Mouse (Mus musculus) ES-E14 (cell line): ENCODE measurements at regions not wholly inside any gene's neighbourhood (a gene's known extent, or its start where the extent isn't known, plus 50 kb on each side); places are given as distances from the start of the nearest gene placed in this dataset.

Experiments used
- CHD2 ChIP-seq: IDR thresholded peaks from 2 replicates; pipeline ENCODE4 v1.6.1; 2014; ENCODE audit warnings: mild to moderate bottlenecking, low read depth, low read length, inconsistent platforms
- HCFC1 ChIP-seq: IDR thresholded peaks from 2 replicates; pipeline ENCODE4 v1.6.1; 2012; ENCODE audit warnings: low read length, inconsistent platforms, borderline replicate concordance; ENCODE audit not compliant: insufficient read depth
- ZC3H11A ChIP-seq: IDR thresholded peaks from 2 replicates; pipeline ENCODE4 v1.6.1; 2012; ENCODE audit warnings: low read depth, mild to moderate bottlenecking, inconsistent platforms, low read length, borderline replicate concordance
- ZNF384 ChIP-seq: IDR thresholded peaks from 2 replicates; pipeline ENCODE4 v1.6.1; 2012; ENCODE audit warnings: low read depth, low read length, inconsistent platforms

GRCm38 (mm10) chrX:162345497-162346143 is 186.1 kb upstream of the Nhs start:
- TF ChIP-seq HCFC1 (no peak), ZC3H11A (no peak), ZNF384 (no peak), CHD2 (no peak)
